Mouse (Mus musculus): ENCODE results near the gene Olfr893. TPM values are rescaled to one million over a fixed set of nuclear protein-coding genes. Genes with fewer than 3 reads are reported as not detected.
"Not testable (repeated sequence)": the region's sequence is repeated elsewhere in the genome, so short reads cannot be mapped to it uniquely, and the experiment has no call there.

The Olfr893 gene
- total RNA-seq (2012; rRNA removed) (not detected in 2 replicates), total RNA-seq (2014; rRNA removed) (not detected in 2 replicates), polyA plus RNA-seq (2012; ENCODE audit: insufficient read length, low read depth) (not detected in 2 replicates)

GRCm38 (mm10) chr9:38208065-38208464 is at the start of gene Olfr893:
Gene Olfr893, plus strand, starts transcription at chr9:38208365.
- Histone ChIP-seq H3K9me3 (replicated peaks; ENCODE audit: low read length) (no peaks in the 10 kb centered on the region), H3K4me2 (ENCODE audit: insufficient read depth, low read depth, poor library complexity, severe bottlenecking) (no peak within 1 kb of the TSS), H3K4me1 (ENCODE audit: control insufficient read depth in 1 of 2, insufficient read depth in 2 of 2) (no peaks in the 10 kb centered on the region), H3K79me2 (replicated peaks; ENCODE audit: control insufficient read depth, extremely low read depth, insufficient read depth, poor library complexity, severe bottlenecking) (no peaks in the 10 kb centered on the region), H3K27ac (ENCODE audit: insufficient read depth, low read depth) (no peak within 1 kb of the TSS), H3K27me3 (replicated peaks) (no peaks in the 10 kb centered on the region), H3K4me3 (replicated peaks in 1 of 3; ENCODE audit: low read depth in 2 of 3, low read length in 2 of 3, poor library complexity in 1 of 3) (no peak within 1 kb of the TSS), H3K9ac (ENCODE audit: insufficient read depth, low read depth) (no peak within 1 kb of the TSS), H3K36me3 (replicated peaks in 1 of 2; ENCODE audit: control insufficient read depth in 1 of 2, insufficient read depth in 1 of 2, low read length in 1 of 2) (no peaks in the 10 kb centered on the region)
- in situ Hi-C loops (cut with MboI; ENCODE audit: low pct_ligation_motif_present, low pct_unique_long_range_greater_than_20kb, low sequenced_read_pairs) (no loop called here), dilution Hi-C loops (cut with MboI; ENCODE audit: extremely low pct_ligation_motif_present, extremely low pct_unique_long_range_greater_than_20kb, low sequenced_read_pairs) (no loop called here)
- DNase-seq (ENCODE audit: extremely low read depth), result no peak
- no peak for TF ChIP-seq ETS1 (conservative IDR thresholded peaks at IDR 0.05; ENCODE audit: low read depth, low read length)
- no peak for TF ChIP-seq IRF4 (IDR thresholded peaks at IDR 0.05; ENCODE audit: low read depth, low read length)
- no peak for TF ChIP-seq USF2 (conservative IDR thresholded peaks at IDR 0.05; ENCODE audit: low read depth, low read length)
- TF ChIP-seq ZC3H11A (IDR thresholded peaks at IDR 0.05; ENCODE audit: low read depth, low read length), result no peak
- TF ChIP-seq NELFE (IDR thresholded peaks at IDR 0.05; ENCODE audit: low read depth, low read length), result no peak
- no peak for TF ChIP-seq MAZ (IDR thresholded peaks at IDR 0.05; ENCODE audit: low read depth, low read length)
- TF ChIP-seq TCF12 (IDR thresholded peaks at IDR 0.05; ENCODE audit: low read depth, low read length), result no peak
- TF ChIP-seq EP300 (IDR thresholded peaks at IDR 0.05; ENCODE audit: low read length), result no peak
- TF ChIP-seq GABPA (IDR thresholded peaks at IDR 0.05; ENCODE audit: insufficient replicate concordance, low read depth, low read length), result no peak
- TF ChIP-seq ZMIZ1 (IDR thresholded peaks at IDR 0.05; ENCODE audit: low read depth, low read length), result no peak
- no peak for TF ChIP-seq TBP (conservative IDR thresholded peaks at IDR 0.05; ENCODE audit: low read depth, low read length)
- TF ChIP-seq UBTF (IDR thresholded peaks at IDR 0.05; ENCODE audit: low read depth, low read length), result no peak
- TF ChIP-seq SMC3 (IDR thresholded peaks at IDR 0.05; ENCODE audit: low read depth, low read length), result no peak
- TF ChIP-seq CHD1 (IDR thresholded peaks at IDR 0.05; ENCODE audit: low read depth, low read length), result no peak
- no peak for TF ChIP-seq CTCF (conservative IDR thresholded peaks at IDR 0.05 in 1 of 2, IDR thresholded peaks at IDR 0.05 in 1 of 2; ENCODE audit: low read depth in 2 of 2, low read length in 2 of 2)
- no peak for TF ChIP-seq NRF1 (IDR thresholded peaks at IDR 0.05; ENCODE audit: low read depth, low read length)
- TF ChIP-seq KAT2A (IDR thresholded peaks at IDR 0.05; ENCODE audit: insufficient replicate concordance, low read length), result no peak
- TF ChIP-seq ZKSCAN1 (IDR thresholded peaks at IDR 0.05; ENCODE audit: borderline replicate concordance, low read depth, low read length), result no peak
- TF ChIP-seq CHD2 (IDR thresholded peaks at IDR 0.05; ENCODE audit: low read length), result no peak
- no peak for TF ChIP-seq MYC (IDR thresholded peaks at IDR 0.05; ENCODE audit: low read depth, low read length)

DNA sequence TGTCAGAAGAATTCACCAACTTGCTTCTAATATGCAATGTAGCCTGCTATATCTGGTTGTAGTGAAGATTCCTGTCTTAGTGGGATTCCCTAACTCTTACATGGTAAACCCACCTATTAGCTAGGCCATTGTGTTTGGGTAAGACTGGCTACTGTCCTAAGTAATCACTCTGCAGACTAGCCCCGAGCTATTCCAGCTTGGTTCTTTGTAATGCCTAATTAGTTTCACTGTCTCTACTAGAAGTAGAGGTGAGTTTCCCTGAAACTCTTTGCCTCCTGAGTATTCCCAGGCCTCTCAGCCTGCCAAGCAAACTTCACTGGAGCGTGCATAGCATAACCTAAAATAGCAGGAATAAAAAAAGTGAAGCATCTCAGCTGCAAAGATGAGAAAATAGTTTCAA is 39.8 kb upstream of the Olfr893 start:
- H3K27me3 ChIP-seq (replicated peaks); H3K4me3 ChIP-seq (replicated peaks in 1 of 3; ENCODE audit: low read depth in 2 of 3, low read length in 2 of 3, poor library complexity in 1 of 3); H3K79me2 ChIP-seq (replicated peaks; ENCODE audit: control insufficient read depth, extremely low read depth, insufficient read depth, poor library complexity, severe bottlenecking); H3K36me3 ChIP-seq (replicated peaks in 1 of 2; ENCODE audit: control insufficient read depth in 1 of 2, insufficient read depth in 1 of 2, low read length in 1 of 2); H3K27ac ChIP-seq (ENCODE audit: insufficient read depth, low read depth); H3K9ac ChIP-seq (ENCODE audit: insufficient read depth, low read depth); H3K4me1 ChIP-seq (ENCODE audit: control insufficient read depth in 1 of 2, insufficient read depth in 2 of 2); in situ Hi-C loops (cut with MboI; ENCODE audit: low pct_ligation_motif_present, low pct_unique_long_range_greater_than_20kb, low sequenced_read_pairs); H3K4me2 ChIP-seq (ENCODE audit: insufficient read depth, low read depth, poor library complexity, severe bottlenecking); H3K9me3 ChIP-seq (replicated peaks; ENCODE audit: low read length); dilution Hi-C loops (cut with MboI; ENCODE audit: extremely low pct_ligation_motif_present, extremely low pct_unique_long_range_greater_than_20kb, low sequenced_read_pairs); DNase-seq (ENCODE audit: extremely low read depth): not testable (repeated sequence)
